Mouse (Mus musculus) heart, adult 18-20 months (tissue): ENCODE data around the gene Entpd8. TPM values are rescaled to one million over a fixed set of nuclear protein-coding genes. Genes with fewer than 3 reads are reported as not detected.

Experiments
- DNase-seq, 2 experiments: peaks; one replicate each; pipeline ENCODE4 v3.0.0; 2021 to 2022; ENCODE audit warnings: mixed read lengths in 1 of 2
- long read RNA-seq, 2 experiments: library from polyadenylated mRNA; stranded (forward); transcript quantifications; one replicate each; pipeline ENCODE4 v2.0.0; 2021
- total RNA-seq, 2 experiments: library from RNA; stranded (reverse); gene quantifications; 2 replicates each; pipeline ENCODE4 v1.2.3; 2021

The Entpd8 gene
- not detected for total RNA-seq
- long read RNA-seq, experiment 1 = 0 reads
- long read RNA-seq, experiment 2 = 0 reads

- DNase-seq = no peak
These were observed at the start of gene Entpd8 for GRCm38 (mm10) chr2:25080076-25080475. Gene Entpd8, plus strand, starts transcription at chr2:25080304.

GRCm38 (mm10) chr2:25034994-25035393 is 45.1 kb upstream of the Entpd8 start:
- DNase-seq = no peak

- no peak for DNase-seq
These were observed 40.0 kb upstream of the Entpd8 start for GRCm38 (mm10) chr2:25040089-25040488.

- no peak for DNase-seq
These were observed 29.2 kb upstream of the Entpd8 start for GRCm38 (mm10) chr2:25050921-25051320.

- no peak for DNase-seq
These were observed 28.7 kb upstream of the Entpd8 start for GRCm38 (mm10) chr2:25051450-25051849.

GRCm38 (mm10) chr2:25053101-25053500 is 27.0 kb upstream of the Entpd8 start:
- DNase-seq = peak in 1 of 2 experiments; percentile 33

GRCm38 (mm10) chr2:25054221-25055067 is 25.7 kb upstream of the Entpd8 start, which contains the start of gene Nsmf:
Gene Nsmf, plus strand, starts transcription at chr2:25054355.
- DNase-seq = peak; percentile 91 to 93

GRCm38 (mm10) chr2:25055068-25055405 is 25.1 kb upstream of the Entpd8 start:
- DNase-seq = peak in 1 of 2 experiments; percentile 18

- no peak for DNase-seq
These were observed 24.5 kb upstream of the Entpd8 start for GRCm38 (mm10) chr2:25055409-25056155.

GRCm38 (mm10) chr2:25058926-25059325 is 21.2 kb upstream of the Entpd8 start:
- DNase-seq = no peak

- no peak for DNase-seq
These were observed 16.6 kb upstream of the Entpd8 start for GRCm38 (mm10) chr2:25063523-25063922.

GRCm38 (mm10) chr2:25064285-25064684 is 15.8 kb upstream of the Entpd8 start:
- no peak for DNase-seq

GRCm38 (mm10) chr2:25065537-25065936 is 14.6 kb upstream of the Entpd8 start:
- no peak for DNase-seq

- no peak for DNase-seq
These were observed 13.6 kb upstream of the Entpd8 start for GRCm38 (mm10) chr2:25066552-25066951.

- DNase-seq = no peak
These were observed 10.6 kb upstream of the Entpd8 start for GRCm38 (mm10) chr2:25069537-25069936.

GRCm38 (mm10) chr2:25072398-25072797 is 7.7 kb upstream of the Entpd8 start:
- no peak for DNase-seq

- DNase-seq = peak in 1 of 2 experiments; percentile 27
These were observed 4.6 kb upstream of the Entpd8 start for GRCm38 (mm10) chr2:25075506-25075905.

- DNase-seq = no peak
These were observed 1.1 kb upstream of the Entpd8 start for GRCm38 (mm10) chr2:25078967-25079366.

- no peak for DNase-seq
These were observed 3.6 kb downstream of the Entpd8 start for GRCm38 (mm10) chr2:25083697-25084096.

GRCm38 (mm10) chr2:25085571-25085970 is 5.5 kb downstream of the Entpd8 start:
- no peak for DNase-seq

- peak in 1 of 2 experiments; percentile 9 for DNase-seq
These were observed 7.7 kb downstream of the Entpd8 start for GRCm38 (mm10) chr2:25087842-25088241.

GRCm38 (mm10) chr2:25088636-25089035 is 8.5 kb downstream of the Entpd8 start:
- DNase-seq = no peak

- DNase-seq = no peak
These were observed 14.6 kb downstream of the Entpd8 start for GRCm38 (mm10) chr2:25094785-25095108.
